Mouse (Mus musculus): Measurements from ENCODE around the gene Col4a3bp.

Gene Col4a3bp

GRCm38 (mm10) chr13:96687261-96687660 lies 144.8 kb downstream of the Col4a3bp start:
- no peak for TF ChIP-seq GATA4 (IDR thresholded peaks at IDR 0.05; ENCODE audit: insufficient replicate concordance, low read length)

Data from liver, adult (tissue).